Mouse (Mus musculus) mature B cell (primary cell): ENCODE results near the gene Cdkal1.

Experiments used
- in situ Hi-C: fragments of 300-500 bp; cut with MboI; formaldehyde crosslinking; loops from 2 replicates; pipeline ENCODE4 v1.14.3; 2019

The Cdkal1 gene

GRCm38 (mm10) chr13:29580009-29580408 is 275.5 kb downstream of the Cdkal1 start:
- in situ Hi-C loops: no loop called here

DNA sequence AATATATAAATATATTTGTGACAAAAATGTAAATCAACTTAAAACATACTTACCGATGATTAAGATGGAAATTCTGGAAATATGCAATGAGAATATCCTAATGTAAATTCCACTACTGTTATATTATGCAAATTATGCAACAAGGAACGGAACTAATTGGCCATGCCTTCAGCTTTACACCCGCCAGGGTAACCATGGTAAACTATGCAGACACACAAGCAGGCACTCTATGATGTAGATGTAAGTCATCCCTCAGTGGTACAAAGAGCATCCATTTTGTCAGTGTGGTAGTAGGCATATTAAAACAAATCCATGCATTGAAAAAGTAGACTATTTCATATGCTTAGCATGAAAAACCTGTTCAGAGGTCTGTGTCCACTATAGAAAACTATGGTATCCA is 276.9 kb downstream of the Cdkal1 start:
- in situ Hi-C loops: no loop called here

GRCm38 (mm10) chr13:29574784-29575183 is 280.7 kb downstream of the Cdkal1 start:
- in situ Hi-C loops: no loop called here

DNA sequence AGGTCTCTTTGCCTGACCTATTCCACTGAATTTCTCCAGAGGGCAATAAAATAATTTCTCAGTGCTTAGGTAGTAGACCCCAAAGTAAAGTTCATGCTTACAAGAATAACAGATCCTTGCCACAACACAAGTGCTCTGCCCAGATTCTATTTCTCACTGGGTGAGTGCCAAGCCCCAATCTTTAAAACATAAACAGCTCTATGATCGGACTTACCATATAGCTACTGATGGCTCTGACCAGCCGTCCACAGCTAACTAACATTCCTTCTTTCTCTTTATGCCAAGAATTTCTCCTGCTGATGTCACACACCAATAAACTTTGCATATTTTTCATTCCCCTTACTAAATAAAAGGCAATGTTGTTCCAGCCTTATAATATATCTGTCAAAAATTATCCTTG is 283.0 kb downstream of the Cdkal1 start:
- in situ Hi-C loops: no loop called here

DNA sequence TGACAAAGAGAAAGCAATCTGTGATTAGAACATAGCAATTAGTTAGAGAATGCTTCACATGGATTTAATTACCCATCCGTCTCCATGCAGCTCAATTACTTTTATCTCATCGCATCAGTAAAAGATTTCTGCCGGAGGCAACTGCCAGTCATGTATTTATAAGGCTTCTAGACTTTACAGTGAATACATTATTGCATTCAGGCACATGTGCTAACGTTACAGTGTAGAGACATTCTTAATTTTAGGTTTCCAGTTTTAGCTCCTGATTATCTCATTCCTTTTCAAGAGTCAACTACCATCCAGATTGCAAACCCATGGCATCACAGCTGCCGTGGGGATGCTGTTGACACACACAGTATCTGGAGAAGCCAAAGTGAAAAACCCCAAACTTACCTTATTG is 289.8 kb downstream of the Cdkal1 start:
- in situ Hi-C loops: no loop called here

DNA sequence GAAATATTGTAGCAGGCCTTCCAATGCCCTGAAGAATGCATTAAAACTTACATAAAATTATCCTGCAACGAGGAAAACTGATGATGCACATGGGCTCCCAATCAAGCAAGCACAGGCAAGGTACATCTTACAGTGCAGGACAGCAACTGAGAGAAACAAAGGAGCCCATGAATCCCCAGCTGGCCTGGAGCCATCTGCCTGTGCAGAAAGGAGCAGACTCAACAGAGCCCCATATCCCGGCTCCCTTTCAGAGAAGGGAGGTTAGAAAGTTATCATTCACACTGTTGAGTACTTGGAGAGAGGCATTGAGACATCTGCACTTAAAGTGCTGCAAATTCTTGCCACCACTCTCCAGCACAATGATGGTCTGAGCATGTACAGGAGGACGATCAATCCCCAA is 296.3 kb downstream of the Cdkal1 start:
- in situ Hi-C loops: no loop called here

- in situ Hi-C loops: no loop called here
Observed at GRCm38 (mm10) chr13:29555160-29555785, 300.2 kb downstream of the Cdkal1 start.

DNA sequence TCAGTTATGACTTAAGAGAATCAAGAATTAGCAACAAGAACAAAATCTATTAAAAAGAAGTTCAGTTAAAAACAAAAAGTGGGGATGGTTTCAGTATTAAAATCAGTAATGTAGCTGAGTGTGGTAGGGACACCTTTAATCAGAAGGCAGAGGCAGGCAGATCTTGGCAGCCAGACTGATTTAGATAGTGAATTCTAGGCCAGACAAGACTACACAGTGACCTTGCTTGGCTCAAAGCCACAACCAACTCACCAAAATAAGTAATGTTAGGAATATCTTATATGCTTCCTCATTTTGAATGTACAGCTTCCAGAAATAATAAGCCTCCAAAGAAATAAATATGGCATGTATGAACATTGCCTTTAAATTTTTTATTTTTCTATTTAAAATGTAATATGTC is 301.7 kb downstream of the Cdkal1 start:
- in situ Hi-C loops: no loop called here

GRCm38 (mm10) chr13:29552322-29552870 is 303.1 kb downstream of the Cdkal1 start:
- in situ Hi-C loops: no loop called here

- in situ Hi-C loops: no loop called here
Observed at GRCm38 (mm10) chr13:29550886-29551285, 304.6 kb downstream of the Cdkal1 start.

GRCm38 (mm10) chr13:29550203-29550602 is 305.3 kb downstream of the Cdkal1 start:
- in situ Hi-C loops: no loop called here

DNA sequence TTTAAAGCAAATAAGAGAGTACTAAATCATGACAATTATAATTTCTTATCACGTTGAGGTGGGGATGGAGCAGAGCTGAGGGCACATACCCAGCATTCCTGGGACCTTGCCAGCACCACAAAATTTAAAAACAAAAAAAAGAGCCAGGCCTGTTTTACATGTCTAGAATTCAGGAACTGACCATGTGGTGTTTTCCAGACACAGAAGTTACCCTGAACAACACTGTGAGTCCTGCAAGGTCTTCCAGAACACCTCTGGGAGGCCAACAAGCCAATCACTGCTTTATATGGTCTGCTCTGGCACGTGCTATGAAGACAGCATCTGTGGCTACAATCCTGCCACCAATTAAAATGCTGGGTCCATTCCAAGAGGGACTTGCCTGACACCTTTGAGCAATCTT is 305.7 kb downstream of the Cdkal1 start:
- in situ Hi-C loops: no loop called here

GRCm38 (mm10) chr13:29537906-29538305 is 317.6 kb downstream of the Cdkal1 start:
- in situ Hi-C loops: no loop called here

DNA sequence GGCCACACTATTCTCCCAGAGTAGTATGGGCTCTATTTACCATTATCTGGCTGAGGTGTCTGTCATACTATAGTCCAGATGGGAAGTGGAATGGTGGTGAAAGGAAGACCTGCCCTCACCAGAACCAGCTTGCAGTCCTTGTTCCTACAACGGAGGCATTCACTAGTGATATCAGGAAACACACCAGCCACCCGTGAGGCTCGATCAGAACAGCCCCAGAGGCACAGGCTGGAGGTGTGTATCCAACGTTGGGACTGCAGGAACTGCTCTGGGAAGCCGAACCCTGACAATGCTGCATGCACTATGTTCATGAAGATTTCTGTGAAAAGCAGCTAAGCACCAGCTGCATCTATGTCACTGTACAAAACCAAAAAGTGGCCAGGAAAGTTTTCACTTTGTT is 321.9 kb downstream of the Cdkal1 start:
- in situ Hi-C loops: no loop called here

- in situ Hi-C loops: no loop called here
Observed at GRCm38 (mm10) chr13:29528344-29528743, 327.1 kb downstream of the Cdkal1 start.

GRCm38 (mm10) chr13:29521321-29521720 is 334.2 kb downstream of the Cdkal1 start:
- in situ Hi-C loops: no loop called here

DNA sequence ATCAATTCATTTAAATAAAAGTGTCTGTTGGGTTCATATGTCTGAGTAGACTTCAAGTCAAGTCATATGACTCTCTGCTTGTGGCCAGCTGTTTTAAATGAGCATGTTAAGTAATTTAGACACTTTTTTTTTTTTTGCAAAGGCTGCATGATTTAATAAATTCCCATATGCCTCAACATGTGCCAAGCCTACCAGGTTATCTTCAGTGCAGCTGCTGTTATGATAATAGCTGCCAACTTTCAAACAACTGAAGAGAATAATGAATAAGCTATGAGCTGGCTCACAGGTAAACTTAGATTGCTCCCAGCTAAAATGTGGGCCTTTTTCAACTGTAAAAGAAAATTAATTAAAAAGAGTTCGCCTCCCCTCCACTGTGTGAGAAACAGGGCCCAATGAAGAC is 341.4 kb downstream of the Cdkal1 start:
- in situ Hi-C loops: no loop called here

GRCm38 (mm10) chr13:29504861-29505568 is 350.5 kb downstream of the Cdkal1 start:
- in situ Hi-C loops: no loop called here

DNA sequence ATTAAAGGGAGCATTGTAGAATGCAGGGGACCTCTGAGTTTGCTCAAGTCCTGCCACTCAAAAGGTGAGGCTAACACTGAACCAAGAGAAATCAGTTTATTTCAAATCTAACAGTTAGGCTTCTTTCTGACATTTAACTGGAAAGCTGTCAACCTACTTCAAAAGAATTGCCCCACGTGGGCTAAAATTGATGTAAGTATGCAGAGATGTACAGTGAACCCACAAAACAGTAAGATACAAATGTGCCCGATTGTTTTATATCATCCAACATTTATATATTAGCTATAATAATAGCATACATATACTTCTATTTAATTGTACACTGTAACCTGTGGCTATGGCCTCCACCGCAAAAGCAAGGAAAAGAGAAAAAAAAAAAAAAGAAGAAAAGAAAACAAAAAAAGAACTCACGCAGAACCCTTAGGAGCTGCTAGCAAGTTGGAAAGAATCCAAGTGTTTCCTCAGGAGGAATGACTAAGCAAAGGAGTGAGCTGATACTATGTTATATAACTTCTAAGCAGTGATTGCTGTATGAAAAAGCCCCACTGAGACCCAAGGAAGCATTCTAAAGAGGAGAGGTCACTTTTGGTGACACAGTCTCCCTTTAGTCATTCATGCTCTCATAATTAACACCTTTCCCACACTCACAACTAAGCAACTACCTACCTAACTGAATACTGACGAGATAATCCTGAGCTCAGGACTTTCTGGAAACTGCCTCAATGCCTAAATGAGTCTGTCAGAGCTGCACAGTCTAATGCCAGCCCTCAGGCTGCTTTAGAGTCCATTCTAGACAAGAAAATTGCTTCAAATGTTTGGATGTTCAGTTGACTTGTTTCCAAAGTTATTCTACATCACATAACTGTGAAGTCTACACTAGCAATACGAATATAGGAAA is 352.1 kb downstream of the Cdkal1 start:
- in situ Hi-C loops: no loop called here

- in situ Hi-C loops: no loop called here
Observed at GRCm38 (mm10) chr13:29502481-29503146, 352.9 kb downstream of the Cdkal1 start.

DNA sequence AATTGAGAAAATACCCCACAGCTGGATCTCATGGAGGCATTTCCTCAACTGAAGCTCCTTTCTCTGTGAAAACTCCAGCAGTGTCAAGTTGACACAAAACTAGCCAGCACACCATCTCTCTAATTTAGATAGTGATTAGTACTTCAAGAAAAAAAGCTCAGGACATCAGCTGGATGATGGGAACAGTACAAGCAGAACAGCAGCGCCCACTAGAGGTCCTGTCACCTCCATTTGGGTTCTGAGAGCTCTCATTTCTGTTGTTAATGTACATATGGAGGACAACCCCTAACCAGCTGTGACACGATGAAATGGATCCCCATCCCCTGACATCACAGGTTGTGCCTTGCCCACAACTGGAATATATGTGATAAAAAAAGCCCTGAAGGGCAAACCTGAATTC is 354.3 kb downstream of the Cdkal1 start:
- in situ Hi-C loops: no loop called here

GRCm38 (mm10) chr13:29499750-29500149 is 355.7 kb downstream of the Cdkal1 start:
- in situ Hi-C loops: no loop called here
